Mouse (Mus musculus): ENCODE measurements around the gene Tspan9. TPM values are rescaled to one million over a fixed set of nuclear protein-coding genes. Genes with fewer than 3 reads are reported as not detected.
A peak's percentile ranks its signal among the peaks of the same experiment; 100 is the strongest.

Gene Tspan9
- polyA plus RNA-seq, 1 experiment from 2014 or later = 100 TPM

DNA sequence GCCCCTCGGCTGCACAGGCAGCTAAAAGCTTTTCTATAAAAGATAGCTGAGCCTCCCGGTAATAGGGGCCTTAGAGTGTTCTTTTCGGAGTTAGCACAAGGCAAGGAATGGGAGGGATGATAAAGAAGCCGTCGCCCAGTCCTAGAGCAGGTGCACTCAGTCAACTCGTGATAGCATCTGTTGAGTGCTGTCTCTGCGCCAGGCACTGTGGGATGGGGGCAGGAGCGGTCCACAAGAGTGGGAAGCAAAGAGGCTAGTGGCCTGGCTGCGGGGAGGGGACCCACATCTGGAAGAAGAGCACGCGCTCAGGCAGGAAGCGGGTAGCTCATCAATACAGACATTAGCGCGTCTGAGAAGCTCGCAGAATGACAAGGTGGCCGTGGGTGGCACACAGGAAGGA lies 138.8 kb downstream of the Tspan9 start:
- Histone ChIP-seq H3K4me2 (replicated peaks; ENCODE audit: low read depth, low read length) (no peak overlapping the region), H3K4me1 (ENCODE audit: control insufficient read depth, insufficient read depth, low read length) (peaks cover 10% of the 10 kb centered on the region; the same call in 1 of the 2 replicates), H3K27ac (ENCODE audit: low read depth, low read length) (no peak overlapping the region), H3K36me3 (ENCODE audit: control insufficient read depth, insufficient read depth, low read length) (no peaks in the 10 kb centered on the region), H3K4me3 (ENCODE audit: low read length) (no peak overlapping the region), H3K9me3 (ENCODE audit: control insufficient read depth, low read length) (no peaks in the 10 kb centered on the region), H3K9ac (ENCODE audit: low read depth, low read length) (no peak overlapping the region), H3K27me3 (ENCODE audit: control insufficient read depth, insufficient read depth, low read length) (no peaks in the 10 kb centered on the region)
- no peak for ATAC-seq (ENCODE audit: low FRiP score, low TSS enrichment)
- WGBS = 85% methylated on average over 16 of the region's 16 CpGs

DNA sequence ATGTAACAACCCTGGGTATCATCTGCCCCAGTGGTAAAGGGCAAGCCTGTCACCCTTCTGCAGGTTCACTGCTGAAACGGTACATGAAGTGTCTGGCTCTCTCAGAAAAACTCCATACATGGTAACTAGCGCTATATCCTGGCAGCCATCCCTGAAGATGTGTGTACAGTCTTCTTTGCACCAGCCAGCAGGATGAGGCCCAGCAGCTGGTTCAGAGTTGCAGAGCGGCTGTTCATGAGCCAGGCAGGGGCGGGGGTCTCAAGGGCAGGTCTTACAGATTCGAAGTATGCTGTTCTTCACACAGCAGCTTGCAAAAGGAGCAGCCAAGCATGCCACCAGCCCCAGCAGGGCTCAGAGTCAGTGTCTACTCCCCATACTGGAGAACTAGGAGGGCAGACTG lies 139.9 kb downstream of the Tspan9 start:
- H3K27me3 ChIP-seq (ENCODE audit: control insufficient read depth, insufficient read depth, low read length) = no peaks in the 10 kb centered on the region
- H3K36me3 ChIP-seq (ENCODE audit: control insufficient read depth, insufficient read depth, low read length) = no peaks in the 10 kb centered on the region
- H3K4me3 ChIP-seq (ENCODE audit: low read length) = no peak overlapping the region
- peaks cover 10% of the 10 kb centered on the region; the same call in 1 of the 2 replicates for H3K4me1 ChIP-seq (ENCODE audit: control insufficient read depth, insufficient read depth, low read length)
- H3K9me3 ChIP-seq (ENCODE audit: control insufficient read depth, low read length) = no peaks in the 10 kb centered on the region
- H3K27ac ChIP-seq (ENCODE audit: low read depth, low read length) = no peak overlapping the region
- H3K9ac ChIP-seq (ENCODE audit: low read depth, low read length) = no peak overlapping the region
- H3K4me2 ChIP-seq (replicated peaks; ENCODE audit: low read depth, low read length) = no peak overlapping the region
- WGBS = 57% methylated on average over 5 of the region's 5 CpGs
- peak; percentile 21; the same call in 1 of the 2 replicates for ATAC-seq (ENCODE audit: low FRiP score, low TSS enrichment)

DNA sequence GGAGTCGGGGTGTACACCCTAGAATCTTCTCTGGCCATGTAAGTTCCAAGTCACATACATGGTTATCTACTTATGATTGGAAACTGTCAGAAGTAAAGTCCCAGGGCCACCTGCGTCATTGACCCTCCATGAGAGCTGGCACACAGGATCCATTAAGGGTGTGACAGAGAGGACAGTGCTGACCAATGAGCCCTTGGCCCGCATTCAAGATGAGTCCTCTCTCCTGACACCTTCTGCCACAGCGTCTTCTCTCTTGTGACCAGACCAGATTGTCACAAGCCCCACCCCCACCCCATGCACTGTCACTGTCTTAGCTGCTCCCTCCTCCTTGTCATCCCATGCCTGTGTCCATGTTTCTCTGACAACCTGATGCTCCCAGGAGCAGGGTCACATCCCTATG lies 140.7 kb downstream of the Tspan9 start:
- no peak overlapping the region for H3K4me2 ChIP-seq (replicated peaks; ENCODE audit: low read depth, low read length)
- no peaks in the 10 kb centered on the region for H3K27me3 ChIP-seq (ENCODE audit: control insufficient read depth, insufficient read depth, low read length)
- no peaks in the 10 kb centered on the region for H3K36me3 ChIP-seq (ENCODE audit: control insufficient read depth, insufficient read depth, low read length)
- no peak overlapping the region for H3K27ac ChIP-seq (ENCODE audit: low read depth, low read length)
- ATAC-seq (ENCODE audit: low FRiP score, low TSS enrichment) = no peak
- 73% methylated on average over 4 of the region's 4 CpGs for WGBS
- no peak overlapping the region for H3K4me3 ChIP-seq (ENCODE audit: low read length)
- H3K9me3 ChIP-seq (ENCODE audit: control insufficient read depth, low read length) = no peaks in the 10 kb centered on the region
- no peak overlapping the region for H3K9ac ChIP-seq (ENCODE audit: low read depth, low read length)
- peaks cover 7% of the 10 kb centered on the region; the same call in 1 of the 2 replicates for H3K4me1 ChIP-seq (ENCODE audit: control insufficient read depth, insufficient read depth, low read length)

DNA sequence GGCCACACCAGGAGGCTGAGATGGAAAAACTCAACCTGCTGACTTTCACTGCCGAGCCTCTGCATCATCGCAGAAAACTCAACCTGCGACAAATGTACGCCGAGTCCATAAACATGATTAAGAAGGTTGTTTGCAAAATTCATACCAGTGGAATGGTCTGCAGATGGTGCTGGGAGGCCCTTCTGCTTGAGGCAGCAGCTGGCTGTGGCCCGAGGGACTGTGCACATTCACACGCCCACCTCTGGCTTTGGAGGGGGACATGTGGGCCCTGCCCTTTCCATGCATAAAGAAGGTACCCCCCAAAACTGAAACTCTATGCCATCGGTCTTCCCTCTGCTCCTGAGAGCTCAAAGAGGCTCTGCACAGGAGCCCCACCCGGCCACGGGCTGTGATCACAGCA lies 141.3 kb downstream of the Tspan9 start:
- no peaks in the 10 kb centered on the region for H3K27me3 ChIP-seq (ENCODE audit: control insufficient read depth, insufficient read depth, low read length)
- WGBS = 61% methylated on average over 10 of the region's 10 CpGs
- no peaks in the 10 kb centered on the region for H3K9me3 ChIP-seq (ENCODE audit: control insufficient read depth, low read length)
- ATAC-seq (ENCODE audit: low FRiP score, low TSS enrichment) = no peak
- no peak overlapping the region for H3K27ac ChIP-seq (ENCODE audit: low read depth, low read length)
- H3K9ac ChIP-seq (ENCODE audit: low read depth, low read length) = no peak overlapping the region
- H3K4me3 ChIP-seq (ENCODE audit: low read length) = no peak overlapping the region
- peaks cover 5% of the 10 kb centered on the region; the same call in 1 of the 2 replicates for H3K4me1 ChIP-seq (ENCODE audit: control insufficient read depth, insufficient read depth, low read length)
- no peak overlapping the region for H3K4me2 ChIP-seq (replicated peaks; ENCODE audit: low read depth, low read length)
- H3K36me3 ChIP-seq (ENCODE audit: control insufficient read depth, insufficient read depth, low read length) = no peaks in the 10 kb centered on the region

DNA sequence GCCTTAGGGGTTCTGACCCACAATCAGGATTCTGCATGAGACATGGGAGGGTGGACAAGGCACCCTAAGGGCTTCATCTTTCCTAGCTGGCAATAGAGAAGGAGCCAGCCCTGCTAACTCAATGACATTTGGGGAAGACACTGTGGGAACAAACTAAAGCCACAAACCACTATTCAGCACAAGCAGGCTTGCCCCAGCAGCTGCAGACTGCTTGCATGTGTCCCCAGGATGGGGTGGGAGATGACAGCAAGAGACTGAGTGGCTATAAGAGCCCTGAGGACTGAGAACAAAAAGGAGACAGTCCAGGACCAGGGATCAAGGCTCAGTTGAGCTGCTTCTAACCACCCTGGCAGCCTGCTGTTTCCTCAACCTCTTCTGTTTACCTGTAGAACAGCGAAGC lies 141.8 kb downstream of the Tspan9 start:
- Histone ChIP-seq H3K27ac (ENCODE audit: low read depth, low read length) (no peak overlapping the region), H3K4me3 (ENCODE audit: low read length) (no peak overlapping the region), H3K4me2 (replicated peaks; ENCODE audit: low read depth, low read length) (no peak overlapping the region), H3K36me3 (ENCODE audit: control insufficient read depth, insufficient read depth, low read length) (no peaks in the 10 kb centered on the region), H3K4me1 (ENCODE audit: control insufficient read depth, insufficient read depth, low read length) (peaks cover 5% of the 10 kb centered on the region; the same call in 1 of the 2 replicates), H3K9me3 (ENCODE audit: control insufficient read depth, low read length) (no peaks in the 10 kb centered on the region), H3K27me3 (ENCODE audit: control insufficient read depth, insufficient read depth, low read length) (no peaks in the 10 kb centered on the region), H3K9ac (ENCODE audit: low read depth, low read length) (no peak overlapping the region)
- 67% methylated on average over 1 of the region's 1 CpGs for WGBS
- no peak for ATAC-seq (ENCODE audit: low FRiP score, low TSS enrichment)

DNA sequence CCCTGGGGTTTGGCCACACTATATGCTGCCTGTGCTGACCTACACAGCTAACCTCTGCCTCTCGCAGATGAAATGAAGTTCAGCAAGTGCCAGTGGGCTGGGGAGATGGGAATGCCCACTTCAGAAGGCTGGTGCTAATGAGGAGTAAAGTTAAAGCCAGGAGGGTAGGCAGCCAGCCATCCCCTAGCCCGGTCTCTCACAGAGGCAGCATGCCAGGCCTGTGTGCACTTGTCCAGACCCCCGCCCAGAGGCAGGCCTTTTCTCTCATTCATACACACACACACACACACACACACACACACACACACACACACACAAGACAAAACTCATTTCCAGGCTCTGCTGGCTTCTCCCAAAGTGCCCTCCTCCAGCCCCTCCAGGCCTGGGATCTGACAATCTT lies 142.6 kb downstream of the Tspan9 start:
- no peak overlapping the region for H3K4me3 ChIP-seq (ENCODE audit: low read length)
- H3K36me3 ChIP-seq (ENCODE audit: control insufficient read depth, insufficient read depth, low read length) = no peaks in the 10 kb centered on the region
- no peak overlapping the region for H3K9ac ChIP-seq (ENCODE audit: low read depth, low read length)
- H3K9me3 ChIP-seq (ENCODE audit: control insufficient read depth, low read length) = no peaks in the 10 kb centered on the region
- H3K27ac ChIP-seq (ENCODE audit: low read depth, low read length) = no peak overlapping the region
- 98% methylated on average over 3 of the region's 3 CpGs for WGBS
- no peak overlapping the region for H3K4me2 ChIP-seq (replicated peaks; ENCODE audit: low read depth, low read length)
- H3K27me3 ChIP-seq (ENCODE audit: control insufficient read depth, insufficient read depth, low read length) = no peaks in the 10 kb centered on the region
- ATAC-seq (ENCODE audit: low FRiP score, low TSS enrichment) = no peak
- H3K4me1 ChIP-seq (ENCODE audit: control insufficient read depth, insufficient read depth, low read length) = no peaks in the 10 kb centered on the region; the same call in 1 of the 2 replicates

DNA sequence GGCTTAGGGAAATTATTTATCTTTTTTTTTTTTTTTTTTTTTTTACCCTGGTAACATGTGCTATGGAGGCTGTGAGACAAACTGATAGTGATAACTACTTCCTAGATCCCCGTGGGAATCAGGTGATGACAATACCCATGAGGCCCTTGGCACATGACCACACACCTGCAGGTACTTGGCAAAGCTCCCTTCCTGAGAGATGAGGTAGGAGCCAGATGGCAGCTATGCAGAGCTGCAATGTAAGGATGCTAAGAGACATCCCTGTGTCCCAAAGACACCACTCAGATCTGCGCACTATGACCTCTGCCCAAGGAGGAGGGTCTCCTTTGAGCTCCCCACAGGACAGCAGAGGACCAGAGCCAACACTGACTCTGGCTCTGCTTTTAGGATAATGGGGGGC lies 144.3 kb downstream of the Tspan9 start:
- Histone ChIP-seq H3K9me3 (ENCODE audit: control insufficient read depth, low read length) (no peaks in the 10 kb centered on the region), H3K4me3 (ENCODE audit: low read length) (no peak overlapping the region), H3K27me3 (ENCODE audit: control insufficient read depth, insufficient read depth, low read length) (no peaks in the 10 kb centered on the region), H3K4me1 (ENCODE audit: control insufficient read depth, insufficient read depth, low read length) (no peaks in the 10 kb centered on the region; the same call in 1 of the 2 replicates), H3K27ac (ENCODE audit: low read depth, low read length) (no peak overlapping the region), H3K36me3 (ENCODE audit: control insufficient read depth, insufficient read depth, low read length) (no peaks in the 10 kb centered on the region), H3K4me2 (replicated peaks; ENCODE audit: low read depth, low read length) (no peak overlapping the region), H3K9ac (ENCODE audit: low read depth, low read length) (no peak overlapping the region)
- WGBS = 85% methylated on average over 2 of the region's 2 CpGs
- no peak for ATAC-seq (ENCODE audit: low FRiP score, low TSS enrichment)

DNA sequence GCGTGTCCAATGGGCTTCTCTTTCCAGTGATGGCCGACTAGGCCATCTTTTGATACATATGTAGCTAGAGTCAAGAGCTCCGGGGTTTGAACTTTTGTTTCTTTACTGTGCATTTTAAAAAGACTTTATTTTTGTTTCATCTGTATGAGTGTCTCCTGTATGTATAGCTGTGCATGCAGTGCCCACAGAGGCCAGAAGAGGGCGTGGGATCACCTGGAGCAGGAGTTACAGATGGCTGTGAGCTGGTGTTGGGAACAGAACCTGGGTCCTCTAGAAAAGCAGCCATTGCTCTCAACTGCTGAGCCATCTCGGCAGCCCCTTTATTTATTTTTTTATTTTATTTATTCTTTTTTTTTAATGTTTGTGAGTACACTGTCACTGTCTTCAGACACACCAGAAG lies 146.5 kb downstream of the Tspan9 start:
- Histone ChIP-seq H3K9ac (ENCODE audit: low read depth, low read length) (no peak overlapping the region), H3K9me3 (ENCODE audit: control insufficient read depth, low read length) (no peaks in the 10 kb centered on the region), H3K27me3 (ENCODE audit: control insufficient read depth, insufficient read depth, low read length) (no peaks in the 10 kb centered on the region), H3K4me2 (replicated peaks; ENCODE audit: low read depth, low read length) (no peak overlapping the region), H3K4me1 (ENCODE audit: control insufficient read depth, insufficient read depth, low read length) (no peaks in the 10 kb centered on the region), H3K36me3 (ENCODE audit: control insufficient read depth, insufficient read depth, low read length) (no peaks in the 10 kb centered on the region), H3K27ac (ENCODE audit: low read depth, low read length) (no peak overlapping the region), H3K4me3 (ENCODE audit: low read length) (no peak overlapping the region)
- ATAC-seq (ENCODE audit: low FRiP score, low TSS enrichment) = no peak
- 74% methylated on average over 4 of the region's 5 CpGs for WGBS

DNA sequence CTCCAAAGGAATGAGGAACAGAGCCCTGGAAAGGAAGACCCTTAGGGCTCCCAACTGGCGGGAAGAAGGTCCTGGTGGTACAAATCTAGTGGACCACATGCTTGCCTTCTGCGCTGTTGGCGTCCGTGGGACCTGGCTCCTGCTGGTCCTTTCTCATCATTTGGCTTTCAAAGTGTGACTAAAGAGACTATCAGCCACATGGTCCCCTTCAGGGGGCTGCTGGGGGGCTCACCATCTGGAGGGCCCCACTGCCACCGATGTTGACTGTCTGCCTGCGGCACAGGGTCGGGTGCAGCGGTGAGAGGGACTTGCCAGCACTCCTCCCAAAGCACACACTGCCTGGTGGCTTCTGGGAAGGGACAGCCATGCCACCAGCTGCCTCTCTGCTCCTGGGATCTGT lies 150.4 kb downstream of the Tspan9 start:
- 90% methylated on average over 8 of the region's 8 CpGs for WGBS
- no peak for ATAC-seq (ENCODE audit: low FRiP score, low TSS enrichment)

More for the DNA sequence above, 150.4 kb downstream of the Tspan9 start:
- Histone ChIP-seq H3K4me3 (ENCODE audit: low read length) (no peak overlapping the region), H3K27ac (ENCODE audit: low read depth, low read length) (no peak overlapping the region), H3K4me2 (replicated peaks; ENCODE audit: low read depth, low read length) (no peak overlapping the region), H3K4me1 (ENCODE audit: control insufficient read depth, insufficient read depth, low read length) (no peaks in the 10 kb centered on the region), H3K27me3 (ENCODE audit: control insufficient read depth, insufficient read depth, low read length) (no peaks in the 10 kb centered on the region), H3K36me3 (ENCODE audit: control insufficient read depth, insufficient read depth, low read length) (no peaks in the 10 kb centered on the region), H3K9ac (ENCODE audit: low read depth, low read length) (no peak overlapping the region), H3K9me3 (ENCODE audit: control insufficient read depth, low read length) (no peaks in the 10 kb centered on the region)

Data from kidney, embryonic 14.5 days (tissue).